Mouse (Mus musculus) left cerebral cortex, adult 2 months (tissue): Measurements from ENCODE around the gene Zswim3. TPM values are rescaled to one million over a fixed set of nuclear protein-coding genes. Genes with fewer than 3 reads are reported as not detected.

ENCODE experiments used
- DNase-seq, 2 experiments: peaks; one replicate each; pipeline ENCODE4 v3.0.0; 2021 to 2022; ENCODE audit warnings: low spot score in 2 of 2, mixed read lengths in 1 of 2; ENCODE audit errors: extremely low spot score in 1 of 2
- H3K27ac ChIP-seq: fragments of 200-600 bp; 2 replicates; pipeline ENCODE4 v1.8.1; 2022
- H3K4me3 ChIP-seq: fragments of 200-600 bp; 2 replicates; pipeline ENCODE4 v1.8.1; 2022
- CTCF ChIP-seq: fragments of 200-600 bp; IDR thresholded peaks from 2 replicates; pipeline ENCODE4 v1.8.1; 2022; ENCODE audit warnings: antibody characterized with exemption, mild to moderate bottlenecking, moderate library complexity
- intact Hi-C: fragments of 180-260 bp; cut with DNase I; formaldehyde crosslinking; loops from one replicate; pipeline ENCODE4 v1.15.1; 2025
- total RNA-seq, 2 experiments: library from RNA; stranded (reverse); gene quantifications; 2 replicates each; pipeline ENCODE4 v1.2.3; 2021

Zswim3 gene
- total RNA-seq, 2 experiments from 2014 or later, result 8.6 to 9.0 TPM

DNA sequence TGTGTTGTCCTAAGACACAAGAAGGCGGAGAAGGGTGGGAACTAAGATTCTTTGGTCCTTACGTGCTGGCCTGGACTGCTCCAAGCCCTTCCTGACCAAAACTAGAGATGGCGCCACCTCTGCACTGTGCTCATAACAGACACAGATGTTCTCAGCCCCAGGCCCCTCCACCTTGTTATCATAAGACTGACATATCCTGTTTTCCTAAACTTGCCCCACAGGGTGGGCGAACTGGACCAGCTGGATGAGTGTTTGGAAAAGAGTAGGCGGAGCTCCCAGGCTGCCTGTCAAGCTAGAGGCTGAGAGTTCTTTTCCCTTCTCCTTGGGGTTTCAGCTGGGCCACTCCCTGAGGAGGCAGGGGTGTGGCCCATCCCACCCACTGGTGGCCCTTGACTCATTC, 12.8 kb downstream of the Zswim3 start:
- intact Hi-C loops, result no loop called here
- Histone ChIP-seq H3K4me3 (no peak overlapping the region), H3K27ac (no peak overlapping the region)
- TF ChIP-seq CTCF, result no peak
- no peak for DNase-seq

DNA sequence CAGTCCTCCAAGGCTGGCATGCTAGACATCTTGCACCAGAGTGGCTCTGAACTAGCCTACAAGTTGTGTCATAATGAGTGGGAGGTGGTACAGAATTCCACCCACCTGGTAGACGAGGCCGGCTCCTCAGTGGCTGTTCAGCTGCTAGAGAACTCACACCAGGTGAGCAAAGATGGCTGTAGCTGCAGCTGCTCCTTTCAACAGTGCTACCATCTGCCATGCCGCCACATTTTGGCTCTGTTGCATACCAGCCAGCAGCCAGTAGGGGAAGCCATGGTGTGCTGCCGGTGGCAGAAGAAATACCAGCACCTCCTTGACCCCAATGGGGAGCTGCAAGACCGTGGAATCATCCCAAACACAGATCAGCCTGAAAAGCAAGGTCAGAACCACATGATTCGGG, 16.2 kb downstream of the Zswim3 start:
- intact Hi-C loops, result no loop called here
- no peak for DNase-seq
- peak; percentile 5; the same call in 1 of the 2 replicates for TF ChIP-seq CTCF
- H3K27ac ChIP-seq, result no peak overlapping the region
- H3K4me3 ChIP-seq, result no peak overlapping the region

DNA sequence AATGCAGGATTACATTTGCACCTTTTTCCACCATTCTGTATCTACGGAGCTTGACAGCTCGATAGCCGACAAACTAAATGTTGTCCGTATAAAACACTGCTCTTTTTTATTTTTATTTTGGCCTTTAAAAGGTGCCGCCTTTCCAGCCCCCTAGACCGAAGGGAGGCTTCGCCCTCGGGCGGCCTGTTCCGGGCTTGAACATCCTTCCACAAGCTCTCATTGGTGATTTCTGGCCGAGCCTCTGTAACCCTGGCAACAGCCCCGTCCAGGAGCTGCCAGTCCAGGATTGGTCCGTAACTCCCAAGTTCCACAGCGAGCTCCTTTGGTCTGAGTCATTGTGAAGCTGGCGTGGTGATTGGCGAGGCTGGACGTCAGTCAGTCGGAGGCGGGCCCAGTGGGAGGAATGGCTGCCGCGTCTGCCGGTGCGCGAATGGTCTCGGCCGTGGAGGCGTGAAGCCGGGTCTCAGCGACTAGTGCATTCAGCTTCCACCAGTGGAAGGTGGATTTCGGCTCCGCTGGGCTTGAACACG, 17.8 kb downstream of the Zswim3 start, which contains the start of gene Zswim1:
Zswim1 (plus strand) TSS at position 51 of the 530 bp plus-strand sequence.
- Histone ChIP-seq H3K27ac (peak within 1 kb of the TSS; percentile 96), H3K4me3 (peak within 1 kb of the TSS; percentile 68)
- TF ChIP-seq CTCF, result no peak; the same call in 1 of the 2 replicates
- DNase-seq, result peak; percentile 100
- intact Hi-C loops, result loop anchor here (2.0 kb wide), 1 partner anchor 18 kb away; the partner anchor contains the start of genes Acot8 and Zswim3

DNA sequence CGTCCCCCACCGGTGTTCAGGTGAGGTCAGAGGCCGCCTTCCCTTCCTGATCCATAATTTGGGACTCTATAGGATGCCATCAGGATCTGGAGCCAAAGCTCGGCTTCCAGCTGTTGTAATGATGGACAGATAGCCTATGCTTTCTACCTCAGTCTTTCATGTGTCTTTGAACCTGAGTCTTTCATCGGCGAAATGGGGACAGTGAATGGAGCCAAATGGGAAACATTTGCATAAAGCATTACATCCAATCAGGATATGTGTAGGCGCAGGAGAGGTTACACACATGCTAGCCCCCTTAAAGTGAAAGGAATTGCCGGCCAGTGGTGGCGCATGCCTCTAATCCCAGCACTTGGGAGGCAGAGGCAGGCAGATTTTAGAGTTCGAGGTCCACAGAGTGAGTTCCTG, 18.3 kb downstream of the Zswim3 start:
- intact Hi-C loops, result loop anchor here (2.0 kb wide), 1 partner anchor 18 kb away; the partner anchor contains the start of genes Acot8 and Zswim3

DNA sequence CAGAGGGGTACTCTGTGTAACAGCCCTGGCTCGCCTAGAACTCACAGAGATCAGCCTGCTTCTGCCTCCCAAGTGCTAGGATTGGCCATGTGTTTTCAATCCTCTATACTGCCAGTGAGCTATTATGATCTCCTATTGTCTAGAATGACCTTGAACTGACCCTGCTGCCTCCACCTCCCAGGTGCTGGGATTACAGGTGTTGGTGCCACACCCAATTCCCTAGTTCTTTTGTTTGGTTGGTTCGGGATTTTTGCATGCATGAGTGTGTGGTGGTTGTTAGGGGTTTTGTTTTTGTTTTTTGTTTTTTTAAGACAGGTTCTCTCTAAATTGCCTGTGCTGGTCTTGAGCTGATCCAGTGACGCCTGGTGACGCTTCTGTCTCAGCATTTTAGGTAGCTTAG, 19.1 kb downstream of the Zswim3 start:
- no peak for DNase-seq
- intact Hi-C loops, result loop anchor here (2.0 kb wide), 1 partner anchor 19 kb away; the partner anchor contains the start of genes Acot8 and Zswim3
- no peak for TF ChIP-seq CTCF
- Histone ChIP-seq H3K27ac (no peak overlapping the region), H3K4me3 (peak overlapping the region; percentile 68)

More for the DNA sequence above, 18.3 kb downstream of the Zswim3 start:
- Histone ChIP-seq H3K4me3 (peak overlapping the region; percentile 68), H3K27ac (peak overlapping the region; percentile 96)
- DNase-seq, result peak in 1 of 2 experiments; percentile 41
- peak; percentile 17; the same call in 1 of the 2 replicates for TF ChIP-seq CTCF

DNA sequence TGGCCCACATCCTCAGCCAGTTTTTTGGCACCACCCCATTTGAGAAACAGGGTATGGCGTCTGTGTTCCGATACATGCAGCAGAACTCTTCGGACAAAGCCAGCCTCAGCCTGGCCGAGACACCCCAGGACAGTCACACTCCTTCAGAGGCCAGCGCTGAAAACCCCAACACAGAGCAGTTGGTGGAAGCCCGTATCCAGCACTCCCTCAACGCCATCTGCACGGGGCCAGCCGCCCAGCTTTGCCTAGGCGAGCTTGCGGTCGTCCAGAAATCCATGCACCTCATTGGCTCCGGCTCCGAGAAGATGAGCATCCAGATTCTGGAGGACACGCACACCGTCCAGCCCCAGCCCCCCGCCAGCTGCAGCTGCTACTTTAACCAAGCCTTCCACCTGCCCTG, 20.6 kb downstream of the Zswim3 start:
- Histone ChIP-seq H3K27ac (no peak overlapping the region), H3K4me3 (no peak overlapping the region)
- no peak for DNase-seq
- TF ChIP-seq CTCF, result no peak
- intact Hi-C loops, result no loop called here

DNA sequence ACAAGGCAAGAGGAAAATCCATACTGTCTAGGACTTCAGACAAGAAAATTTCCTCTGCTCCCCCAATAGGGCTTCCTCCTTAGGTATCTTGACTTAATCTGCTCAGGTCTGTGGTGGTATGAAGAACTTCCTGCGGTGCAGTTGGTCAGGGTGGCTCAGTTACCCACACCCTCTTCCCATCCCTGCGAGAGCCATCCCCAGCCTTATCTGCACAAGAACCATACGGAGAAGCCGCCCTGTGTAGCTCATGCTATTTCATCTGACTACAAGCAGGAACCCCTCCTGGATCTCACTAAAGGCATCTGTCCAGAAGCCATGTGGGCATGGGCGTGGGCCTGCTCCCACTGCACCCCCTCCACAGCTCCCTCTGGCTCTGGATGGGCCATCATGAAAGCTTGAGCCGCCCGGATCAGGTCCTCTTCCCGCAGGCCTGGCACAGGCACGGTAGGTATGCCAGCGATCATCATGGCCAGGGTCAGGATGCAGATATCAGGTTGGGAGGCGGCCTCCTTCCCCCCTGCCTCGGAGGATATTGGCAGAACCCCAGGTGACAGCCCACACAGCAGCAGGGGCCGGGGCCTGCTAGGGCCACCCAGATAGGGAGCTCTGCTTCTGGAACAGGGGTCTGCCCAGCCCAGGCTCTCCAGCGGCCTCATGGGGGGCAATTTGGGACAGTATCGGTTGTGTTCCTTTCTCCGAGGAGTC, 22.4 kb downstream of the Zswim3 start:
- H3K27ac ChIP-seq, result no peak overlapping the region
- no peak overlapping the region for H3K4me3 ChIP-seq
- intact Hi-C loops, result no loop called here
- no peak for TF ChIP-seq CTCF
- DNase-seq, result no peak

DNA sequence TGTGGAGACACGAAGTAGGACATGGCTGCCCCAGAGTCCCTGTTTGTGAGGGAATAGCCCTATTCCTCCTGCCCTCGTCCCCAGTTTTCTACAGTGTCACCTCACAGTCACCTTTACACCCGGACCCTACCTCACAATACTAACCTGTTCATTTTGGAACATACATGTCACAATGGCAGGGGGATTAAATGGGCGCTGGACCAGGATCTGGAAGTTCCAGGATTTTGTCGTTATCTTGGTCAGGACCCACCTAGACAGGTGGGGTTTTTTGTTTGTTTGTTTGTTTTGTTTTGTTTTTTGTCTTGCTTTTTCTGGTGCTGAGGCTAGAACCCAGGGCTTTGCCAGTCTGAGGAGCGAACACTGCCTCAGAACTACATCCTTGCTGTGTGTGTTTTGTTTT, 23.5 kb downstream of the Zswim3 start, which contains the start of gene Spata25:
Spata25 (minus strand) TSS at position 101 of the 400 bp plus-strand sequence.
- no peak within 1 kb of the TSS for H3K4me3 ChIP-seq
- H3K27ac ChIP-seq, result no peak within 1 kb of the TSS
- DNase-seq, result no peak
- no peak for TF ChIP-seq CTCF
- intact Hi-C loops, result no loop called here

DNA sequence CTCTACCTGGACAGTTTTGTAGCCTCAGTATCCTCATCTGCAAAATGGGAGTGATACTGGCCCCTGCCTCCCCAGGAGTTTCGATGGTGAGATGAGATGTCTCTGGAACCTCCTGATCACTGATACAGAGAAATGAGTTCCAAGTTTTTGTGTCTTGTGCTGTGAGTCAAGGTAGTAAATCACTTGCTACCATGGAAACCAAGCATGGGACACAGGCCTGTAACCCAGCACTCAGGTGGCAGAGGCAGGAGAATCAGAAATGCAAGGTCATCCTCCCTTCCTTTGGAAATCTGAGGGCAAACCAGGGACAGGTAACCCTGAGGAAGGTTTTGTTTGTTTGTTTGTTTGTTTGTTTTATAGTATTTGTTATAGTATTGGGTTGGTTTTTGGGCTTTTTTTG, 24.2 kb downstream of the Zswim3 start:
- DNase-seq, result no peak
- intact Hi-C loops, result no loop called here
- Histone ChIP-seq H3K27ac (no peak overlapping the region), H3K4me3 (no peak overlapping the region)
- no peak for TF ChIP-seq CTCF

DNA sequence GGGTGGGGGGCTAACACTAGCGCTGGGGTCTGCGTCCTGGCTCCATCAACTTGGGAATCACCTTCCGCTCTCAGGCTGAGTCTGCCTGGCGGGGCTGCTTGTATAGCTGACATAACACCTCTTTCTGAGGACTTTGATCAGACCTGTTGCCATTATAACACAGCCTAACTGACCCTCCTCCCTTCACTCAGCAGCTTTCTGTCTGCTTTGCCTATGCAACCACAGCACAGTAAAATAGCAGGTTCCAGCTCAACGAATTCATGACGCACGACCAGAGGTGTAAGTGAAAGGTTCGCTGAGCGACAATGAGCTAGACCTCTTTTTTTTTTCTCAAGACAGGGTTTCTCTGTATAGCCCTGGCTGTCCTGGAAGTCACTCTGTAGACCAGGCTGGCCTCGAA, 26.1 kb downstream of the Zswim3 start:
- Histone ChIP-seq H3K4me3 (no peak overlapping the region), H3K27ac (no peak overlapping the region)
- intact Hi-C loops, result no loop called here
- no peak for DNase-seq
- TF ChIP-seq CTCF, result no peak

DNA sequence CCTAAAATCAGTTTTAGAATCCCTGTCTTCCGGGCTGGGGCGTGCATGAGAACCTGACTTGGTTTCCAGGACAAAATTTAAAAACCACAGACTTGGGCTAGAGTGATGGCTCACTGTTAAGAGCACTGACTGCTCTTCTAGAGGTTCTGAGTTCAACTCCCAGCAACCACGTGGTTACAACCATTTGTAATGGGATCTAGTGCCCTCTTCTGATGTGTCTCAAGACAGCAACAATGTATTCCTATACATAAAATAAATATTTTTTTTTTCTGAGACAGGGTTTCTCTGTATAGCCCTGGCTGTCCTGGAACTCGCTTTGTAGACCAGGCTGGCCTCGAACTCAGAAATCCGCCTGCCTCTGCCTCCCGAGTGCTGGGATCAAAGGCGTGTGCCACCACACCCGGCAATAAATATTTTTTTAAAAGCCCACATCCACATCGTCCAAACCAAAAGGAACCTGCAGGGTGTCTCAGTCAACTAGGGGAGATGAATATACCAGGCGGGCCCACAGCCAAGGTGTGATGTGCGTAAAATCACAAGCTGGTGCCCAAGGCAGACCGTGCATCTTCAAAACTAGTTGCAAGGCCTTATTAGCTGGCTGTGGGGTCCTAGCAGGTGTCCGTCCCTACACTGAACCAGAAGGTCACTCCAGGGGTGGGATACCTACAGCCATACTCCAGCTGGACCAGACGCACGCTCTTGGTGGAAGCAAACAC, 27.3 kb downstream of the Zswim3 start:
- Histone ChIP-seq H3K4me3 (peak overlapping the region; percentile 90), H3K27ac (peak overlapping the region; percentile 94)
- peak in 1 of 2 experiments; percentile 25 for DNase-seq
- TF ChIP-seq CTCF, result no peak
- intact Hi-C loops, result loop anchor here (2.0 kb wide), 1 partner anchor 79 kb away; the partner anchor contains the start of gene Zfp335
